Mouse (Mus musculus) bone marrow, adult 2 months (tissue): ENCODE data around the gene Aox1. TPM values are rescaled to one million over a fixed set of nuclear protein-coding genes. Genes with fewer than 3 reads are reported as not detected.

Source experiments
- H3K27ac ChIP-seq: fragments of 200-500 bp; 2 replicates; pipeline ENCODE4 v1.5.1; 2012; ENCODE audit warnings: low read depth, mild to moderate bottlenecking, control low read depth, inconsistent platforms, low read length; ENCODE audit not compliant: control insufficient read depth, poor library complexity, insufficient read depth
- H3K4me1 ChIP-seq: fragments of 200-500 bp; 2 replicates; pipeline ENCODE4 v1.6.1; 2011; ENCODE audit warnings: low read length; ENCODE audit not compliant: control insufficient read depth, insufficient read depth
- H3K4me3 ChIP-seq: fragments of 200-500 bp; replicated peaks from 2 replicates; pipeline ENCODE3; 2011; ENCODE audit warnings: mild to moderate bottlenecking, low read depth, low read length, control low read depth; ENCODE audit not compliant: control insufficient read depth
- CTCF ChIP-seq: fragments of 200-500 bp; IDR thresholded peaks from 2 replicates; pipeline ENCODE4 v1.5.1; 2011; ENCODE audit warnings: low read length, control low read depth; ENCODE audit not compliant: control insufficient read depth, insufficient read depth
- POLR2A ChIP-seq: fragments of 200-500 bp; IDR thresholded peaks from 2 replicates; pipeline ENCODE4 v1.6.1; 2011; ENCODE audit warnings: low read depth, mild to moderate bottlenecking, control low read depth, low read length, borderline replicate concordance; ENCODE audit not compliant: control insufficient read depth
- WGBS: fragments of 180-500 bp; shearing (Covaris S2); methylation state at CpG from one replicate; pipeline ENCODE4 v1.1.7; 2018; 5-methylcytosine and 5-hydroxymethylcytosine counted together
- polyA plus RNA-seq: library from polyadenylated mRNA; stranded (reverse); fragments of >200 nt; gene quantifications from 2 replicates; pipeline ENCODE4 v1.2.4, GENCODE M21; 2011; ENCODE audit warnings: low replicate concordance; ENCODE audit not compliant: missing spikeins, insufficient read depth, insufficient read length

Aox1 gene
- polyA plus RNA-seq, 1 experiment: 0.30 TPM

DNA sequence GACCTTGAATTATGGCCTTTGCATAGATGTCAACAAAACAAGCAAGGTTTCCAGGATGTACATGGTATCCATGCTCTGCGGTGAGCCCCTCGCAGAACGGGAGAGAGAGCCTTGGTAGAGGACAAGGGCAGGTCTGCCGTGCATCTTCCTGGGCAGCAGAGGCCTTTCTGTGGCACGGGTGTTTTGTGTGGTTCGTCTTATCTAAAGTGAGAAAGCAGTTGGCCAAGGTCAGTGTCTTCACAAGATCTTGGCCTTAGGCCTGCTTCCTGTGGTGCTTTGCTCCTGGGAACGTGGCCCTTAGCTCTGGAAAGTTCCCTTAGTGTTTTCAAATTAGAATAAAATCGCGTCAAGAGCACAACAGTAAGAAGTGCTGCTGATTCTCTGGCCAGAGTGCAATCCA, 41.3 kb downstream of the Aox1 start:
- H3K27ac ChIP-seq: no peak overlapping the region
- 83% methylated on average over 9 of the region's 9 CpGs for WGBS
- no peak for TF ChIP-seq POLR2A
- TF ChIP-seq CTCF: no peak
- H3K4me1 ChIP-seq: no peaks in the 10 kb centered on the region
- no peak overlapping the region for H3K4me3 ChIP-seq

GRCm38 (mm10) chr1:58071509-58071908, 41.8 kb downstream of the Aox1 start:
- Histone ChIP-seq H3K4me1 (no peaks in the 10 kb centered on the region), H3K27ac (no peak overlapping the region), H3K4me3 (no peak overlapping the region)
- no peak for TF ChIP-seq POLR2A
- no peak for TF ChIP-seq CTCF
- WGBS: 83% methylated on average over 1 of the region's 1 CpGs

DNA sequence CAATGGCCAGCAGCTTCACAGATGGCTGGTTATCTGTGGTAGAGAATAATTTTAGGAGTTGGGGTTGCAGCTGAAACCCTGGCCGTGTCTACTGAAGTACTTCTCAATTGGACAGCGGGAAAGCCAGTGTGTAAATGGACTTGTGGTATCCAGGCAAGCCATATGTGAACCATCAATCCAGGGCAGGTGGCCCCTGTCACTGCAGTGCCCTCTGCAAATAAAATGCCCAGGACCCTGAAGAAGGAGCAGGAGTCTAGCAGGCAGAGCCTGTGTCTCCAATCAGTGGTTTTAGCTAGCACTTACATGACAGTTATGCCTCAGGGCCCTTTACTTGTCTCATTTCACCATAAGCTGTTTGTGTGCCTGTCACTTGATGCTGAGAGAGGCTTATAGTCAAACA, 42.7 kb downstream of the Aox1 start:
- 89% methylated on average over 2 of the region's 2 CpGs for WGBS
- H3K4me3 ChIP-seq: no peak overlapping the region
- TF ChIP-seq CTCF (no peak), POLR2A (no peak)
- no peaks in the 10 kb centered on the region for H3K4me1 ChIP-seq
- H3K27ac ChIP-seq: no peak overlapping the region

DNA sequence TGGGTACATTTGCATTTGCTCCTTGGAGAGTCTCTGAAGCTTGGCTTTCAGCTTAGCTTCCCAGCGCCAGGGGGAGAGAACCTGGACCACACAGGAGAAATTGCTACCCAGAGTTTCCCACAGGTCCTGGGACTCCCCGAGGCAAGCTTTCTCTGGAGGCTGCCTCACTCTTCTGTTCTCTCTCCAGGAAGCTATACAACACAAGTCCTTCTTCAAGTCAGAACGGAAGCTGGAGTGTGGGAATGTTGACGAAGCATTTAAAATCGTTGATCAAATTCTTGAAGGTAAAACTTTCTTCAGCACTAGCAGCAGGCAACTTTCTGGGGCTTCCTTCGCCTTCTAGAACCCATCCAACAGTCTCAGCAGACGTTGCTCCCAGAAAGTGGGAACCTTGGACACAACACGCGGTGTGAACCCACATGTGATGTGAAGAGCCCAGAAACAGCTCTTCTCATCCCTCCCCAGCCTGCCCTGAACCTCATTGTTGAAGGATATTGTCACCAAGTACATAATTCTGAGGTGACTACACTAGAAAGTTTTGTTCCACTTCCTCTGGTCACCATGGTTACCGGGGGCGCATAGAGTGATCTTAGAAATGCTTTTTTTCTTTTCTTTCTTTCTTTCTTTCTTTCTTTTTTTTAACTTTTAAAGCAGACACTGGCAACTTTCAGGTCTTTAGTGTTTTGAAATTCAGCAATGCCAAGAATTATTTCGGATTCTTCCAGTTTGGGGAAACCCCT, 43.4 kb downstream of the Aox1 start:
- Histone ChIP-seq H3K27ac (no peak overlapping the region), H3K4me1 (no peaks in the 10 kb centered on the region), H3K4me3 (no peak overlapping the region)
- no peak for TF ChIP-seq POLR2A
- no peak for TF ChIP-seq CTCF
- 60% methylated on average over 12 of the region's 12 CpGs for WGBS

- 85% methylated on average over 2 of the region's 2 CpGs for WGBS
- no peak overlapping the region for H3K27ac ChIP-seq
- no peak overlapping the region for H3K4me3 ChIP-seq
- no peaks in the 10 kb centered on the region for H3K4me1 ChIP-seq
- no peak for TF ChIP-seq POLR2A
- no peak for TF ChIP-seq CTCF
Observed at GRCm38 (mm10) chr1:58074266-58074665, 44.5 kb downstream of the Aox1 start.

- Histone ChIP-seq H3K4me3 (no peak overlapping the region), H3K27ac (no peak overlapping the region)
- TF ChIP-seq CTCF (no peak), POLR2A (no peak)
Observed at GRCm38 (mm10) chr1:58077882-58078281, 48.2 kb downstream of the Aox1 start.

DNA sequence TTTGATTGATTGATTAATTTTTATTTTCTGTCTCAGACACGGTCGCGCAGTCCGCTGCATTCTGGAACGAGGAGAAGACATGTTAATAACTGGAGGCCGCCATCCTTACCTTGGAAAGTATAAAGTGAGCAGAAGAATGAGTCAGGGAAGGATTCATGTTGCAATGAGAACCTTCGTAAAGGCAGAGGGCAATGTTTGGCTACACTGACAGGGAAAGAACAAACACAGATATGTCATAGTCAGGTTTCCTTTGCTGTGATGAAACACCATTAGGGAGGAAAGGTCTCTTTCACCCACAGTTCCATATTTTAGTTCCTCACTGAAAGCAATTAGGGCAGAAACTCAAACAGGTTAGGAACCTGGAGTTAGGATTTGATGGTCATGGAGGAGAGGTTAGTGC, 48.7 kb downstream of the Aox1 start:
- Histone ChIP-seq H3K4me1 (no peaks in the 10 kb centered on the region), H3K4me3 (no peak overlapping the region), H3K27ac (no peak overlapping the region)
- 79% methylated on average over 7 of the region's 7 CpGs for WGBS
- TF ChIP-seq CTCF (no peak), POLR2A (no peak)

More at GRCm38 (mm10) chr1:58077882-58078281, 48.2 kb downstream of the Aox1 start:
- H3K4me1 ChIP-seq: no peaks in the 10 kb centered on the region

DNA sequence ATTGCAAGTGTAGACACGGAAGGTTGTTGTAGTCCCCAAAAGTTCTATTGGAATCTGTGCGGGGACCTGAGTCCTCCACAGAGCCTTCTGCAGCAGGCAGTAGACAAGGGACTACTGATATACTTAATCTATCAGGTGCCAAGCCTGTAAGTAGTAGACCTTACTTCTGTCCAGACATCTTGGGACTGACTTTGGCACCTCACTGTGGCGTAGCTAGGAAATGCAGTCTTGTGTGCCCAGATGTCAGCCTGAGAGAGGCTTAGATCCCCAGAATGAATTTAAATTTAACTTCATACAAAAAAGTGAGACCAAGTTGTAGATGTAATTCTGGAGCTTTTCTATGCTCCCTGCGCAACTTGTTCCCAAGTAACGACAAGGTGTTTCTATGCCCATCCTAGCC, 50.0 kb downstream of the Aox1 start:
- H3K4me1 ChIP-seq: no peaks in the 10 kb centered on the region; the same call in 1 of the 2 replicates
- no peak for TF ChIP-seq CTCF
- no peak for TF ChIP-seq POLR2A
- 85% methylated on average over 5 of the region's 5 CpGs for WGBS

More for the DNA sequence above, 50.0 kb downstream of the Aox1 start:
- H3K4me3 ChIP-seq: no peak overlapping the region
- no peak overlapping the region for H3K27ac ChIP-seq
